Comparison of ENCODE assay signal across 23 mouse cellular contexts in genomic region chr9:66967492-66967891, GRCm38 (mm10).
"Had no signal": no experiment of that assay in that cellular context is flagged by ENCODE, and none has a peak within 500 bp of the region (broad histone marks: within the 10 kb centered on the region; RNA-seq: fewer than 3 reads in every experiment).

No protein-coding gene starts in this region.

- DNase-seq: gastrocnemius, adult 2 months; gastrocnemius, postnatal 10 days; gastrocnemius, postnatal 25 days; heart, adult 2 months; heart, postnatal 10 days; heart, postnatal 4 days; kidney, adult 18-20 months; kidney, adult 8-10 months; kidney, postnatal 10 days; kidney, postnatal 25 days; kidney, postnatal 4 days had no signal

- H3K4me1 ChIP-seq: heart, embryonic 12.5 days; hindbrain, embryonic 10.5 days; hindbrain, embryonic 12.5 days; limb, embryonic 10.5 days; limb, embryonic 12.5 days had no signal

- H3K9ac ChIP-seq: heart, embryonic 12.5 days; hindbrain, embryonic 12.5 days; hindbrain, embryonic 14.5 days; limb, embryonic 12.5 days had no signal

- H3K27ac ChIP-seq: gastrocnemius, adult 2 months; heart, adult 2 months; hindbrain, embryonic 10.5 days; hindbrain, embryonic 12.5 days; hindbrain, embryonic 14.5 days; layer of hippocampus, adult 2 months; left cerebral cortex, adult 2 months; limb, embryonic 10.5 days; limb, embryonic 12.5 days had no signal

- H3K27me3 ChIP-seq: heart, embryonic 12.5 days; hindbrain, embryonic 12.5 days; limb, embryonic 12.5 days had no signal

- H3K4me3 ChIP-seq: gastrocnemius, adult 2 months; heart, adult 2 months; heart, embryonic 12.5 days; hindbrain, embryonic 10.5 days; hindbrain, embryonic 12.5 days; layer of hippocampus, adult 2 months; left cerebral cortex, adult 2 months; limb, embryonic 10.5 days; limb, embryonic 12.5 days had no signal

- ATAC-seq: forebrain, embryonic 16.5 days; hindbrain, embryonic 16.5 days; inflammation-experienced regulatory T-cells, adult 6 months; intestine, postnatal 0 days had no signal

- H3K4me2 ChIP-seq: heart, embryonic 12.5 days; hindbrain, embryonic 12.5 days; hindbrain, embryonic 14.5 days; limb, embryonic 12.5 days had no signal

- H3K9me3 ChIP-seq: heart, embryonic 12.5 days; hindbrain, embryonic 10.5 days; hindbrain, embryonic 12.5 days; limb, embryonic 10.5 days; limb, embryonic 12.5 days had no signal
